Mouse (Mus musculus) neural tube, embryonic 13.5 days (tissue): ENCODE measurements at regions not wholly inside any gene's neighbourhood (a gene's known extent, or its start where the extent isn't known, plus 50 kb on each side); places are given as distances from the start of the nearest gene placed in this dataset.

Experiments
- ATAC-seq: fragments of 200-750 bp; cut with Nextera tagmentation; 2 replicates; pipeline ENCODE4 v1.8.0; 2017; ENCODE audit warnings: low read depth, mild to moderate bottlenecking, moderate TSS enrichment, moderate library complexity
- H3K27ac ChIP-seq: fragments of 300-500 bp; sonication (generic); replicated peaks from 2 replicates; pipeline ENCODE4 v1.5.1; 2015; ENCODE audit warnings: moderate library complexity, mild to moderate bottlenecking, inconsistent platforms
- H3K27me3 ChIP-seq: fragments of 300-500 bp; sonication (generic); 2 replicates; pipeline ENCODE4 v1.6.1; 2015; ENCODE audit warnings: mild to moderate bottlenecking, inconsistent platforms
- H3K36me3 ChIP-seq: fragments of 300-500 bp; sonication (generic); 2 replicates; pipeline ENCODE4 v1.6.1; 2015; ENCODE audit warnings: mild to moderate bottlenecking, inconsistent platforms
- H3K4me1 ChIP-seq: fragments of 300-500 bp; sonication (generic); replicated peaks from 2 replicates; pipeline ENCODE4 v1.6.1; 2015; ENCODE audit warnings: inconsistent platforms
- H3K4me2 ChIP-seq: fragments of 300-500 bp; sonication (generic); 2 replicates; pipeline ENCODE4 v1.6.1; 2015; ENCODE audit warnings: inconsistent platforms, mild to moderate bottlenecking, moderate library complexity
- H3K4me3 ChIP-seq: fragments of 300-500 bp; sonication (generic); 2 replicates; pipeline ENCODE4 v1.5.1; 2015; ENCODE audit warnings: mild to moderate bottlenecking, inconsistent platforms
- H3K9ac ChIP-seq: fragments of 300-500 bp; sonication (generic); 2 replicates; pipeline ENCODE4 v1.6.1; 2015; ENCODE audit warnings: moderate library complexity, mild to moderate bottlenecking, inconsistent platforms
- H3K9me3 ChIP-seq: fragments of 300-500 bp; sonication (generic); 2 replicates; pipeline ENCODE4 v1.6.1; 2016; ENCODE audit warnings: inconsistent platforms
- WGBS: fragments of 180-500 bp; shearing (Covaris S2); methylation state at CpG from one replicate; pipeline ENCODE4 v1.1.7; 2015; 5-methylcytosine and 5-hydroxymethylcytosine counted together

GRCm38 (mm10) chr13:72120467-72120866 is 156.9 kb upstream of the Irx1 start:
- peaks cover 15% of the 10 kb centered on the region; the same call in 1 of the 2 replicates for H3K27me3 ChIP-seq
- no peaks in the 10 kb centered on the region for H3K36me3 ChIP-seq
- no peak for ATAC-seq
- no peak overlapping the region for H3K4me3 ChIP-seq
- H3K27ac ChIP-seq, result no peak overlapping the region
- no peaks in the 10 kb centered on the region for H3K9me3 ChIP-seq
- peaks cover 13% of the 10 kb centered on the region; the same call in 1 of the 2 replicates for H3K4me1 ChIP-seq
- H3K4me2 ChIP-seq, result no peak overlapping the region
- WGBS, result 23% methylated on average over 7 of the region's 7 CpGs
- H3K9ac ChIP-seq, result no peak overlapping the region

- Histone ChIP-seq H3K27ac (no peak overlapping the region), H3K4me3 (no peak overlapping the region), H3K4me1 (peaks cover 13% of the 10 kb centered on the region; the same call in 1 of the 2 replicates), H3K9me3 (no peaks in the 10 kb centered on the region), H3K36me3 (no peaks in the 10 kb centered on the region), H3K27me3 (peaks cover 15% of the 10 kb centered on the region; the same call in 1 of the 2 replicates), H3K9ac (no peak overlapping the region), H3K4me2 (no peak overlapping the region)
- no peak for ATAC-seq
- WGBS, result 15% methylated on average over 6 of the region's 6 CpGs
These were observed 157.5 kb upstream of the Irx1 start for GRCm38 (mm10) chr13:72120911-72121553.

DNA sequence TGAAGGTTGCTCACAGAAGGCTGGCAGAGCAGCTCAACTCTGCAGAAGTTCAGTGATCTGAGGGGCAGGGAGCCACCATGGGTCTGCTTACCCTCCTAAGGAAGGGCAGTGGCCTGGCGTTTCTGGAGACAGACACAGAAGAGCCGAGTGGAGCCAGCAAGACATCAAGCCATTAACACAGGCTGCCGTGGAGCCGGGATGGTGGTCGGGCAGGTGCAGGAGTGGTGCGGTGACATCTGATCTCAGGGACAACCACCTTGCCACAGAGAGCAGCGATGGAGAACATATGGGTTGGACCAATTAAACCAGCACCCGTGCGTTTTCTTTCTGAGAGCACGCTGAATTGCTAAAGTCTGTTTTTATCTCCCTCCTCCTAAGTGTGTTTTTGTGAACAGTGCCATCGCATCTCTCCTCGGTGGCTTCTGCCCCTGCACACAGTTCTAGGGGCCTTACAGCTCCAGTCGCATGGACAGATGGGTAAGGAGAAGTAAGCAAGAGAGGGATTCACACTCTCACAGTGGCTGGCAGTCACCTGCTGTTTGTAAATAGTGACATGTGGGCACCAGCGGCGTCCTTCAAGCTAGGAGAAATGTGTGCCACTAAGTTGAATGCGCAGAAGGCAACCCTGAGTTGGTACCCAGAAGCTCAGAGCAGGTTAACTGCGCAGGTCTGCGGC is 158.2 kb upstream of the Irx1 start:
- 60% methylated on average over 18 of the region's 18 CpGs for WGBS
- H3K4me2 ChIP-seq, result no peak overlapping the region

GRCm38 (mm10) chr13:72122230-72122627 is 158.7 kb upstream of the Irx1 start:
- Histone ChIP-seq H3K4me2 (no peak overlapping the region), H3K4me1 (peaks cover 13% of the 10 kb centered on the region; the same call in 1 of the 2 replicates), H3K36me3 (no peaks in the 10 kb centered on the region), H3K27me3 (peaks cover 15% of the 10 kb centered on the region; the same call in 1 of the 2 replicates), H3K9me3 (no peaks in the 10 kb centered on the region), H3K4me3 (no peak overlapping the region), H3K9ac (no peak overlapping the region), H3K27ac (no peak overlapping the region)
- WGBS, result 61% methylated on average over 11 of the region's 11 CpGs
- peak; percentile 40; the same call in 1 of the 2 replicates for ATAC-seq

More for the DNA sequence above, 158.2 kb upstream of the Irx1 start:
- H3K36me3 ChIP-seq, result no peaks in the 10 kb centered on the region
- H3K9me3 ChIP-seq, result no peaks in the 10 kb centered on the region
- no peak overlapping the region for H3K9ac ChIP-seq
- H3K4me3 ChIP-seq, result no peak overlapping the region
- H3K4me1 ChIP-seq, result peaks cover 13% of the 10 kb centered on the region; the same call in 1 of the 2 replicates
- peaks cover 15% of the 10 kb centered on the region; the same call in 1 of the 2 replicates for H3K27me3 ChIP-seq
- no peak for ATAC-seq
- H3K27ac ChIP-seq, result no peak overlapping the region

DNA sequence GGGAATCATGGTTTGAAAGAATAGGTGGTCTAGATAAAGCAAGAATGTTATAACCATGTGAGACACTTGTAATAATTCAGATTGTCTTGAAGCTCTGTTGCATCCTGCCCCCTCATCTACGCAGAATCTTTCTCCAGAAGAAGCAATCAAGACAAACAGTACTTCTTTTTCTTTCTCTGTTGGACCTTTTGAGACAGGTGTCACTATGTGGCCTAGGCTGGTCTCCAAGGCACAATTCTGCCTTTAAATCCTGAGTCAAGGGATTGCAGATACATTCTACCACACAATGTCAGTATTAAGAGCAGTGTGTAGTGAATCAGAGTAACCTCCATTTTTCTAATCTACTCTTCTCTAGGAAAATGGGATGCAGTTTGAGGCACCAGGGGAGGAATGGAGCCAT is 164.8 kb upstream of the Irx1 start:
- no peaks in the 10 kb centered on the region for H3K36me3 ChIP-seq
- no peak for ATAC-seq
- H3K9me3 ChIP-seq, result no peaks in the 10 kb centered on the region
- no peaks in the 10 kb centered on the region for H3K27me3 ChIP-seq
- no peak overlapping the region for H3K4me2 ChIP-seq
- H3K4me1 ChIP-seq, result no peaks in the 10 kb centered on the region
- H3K9ac ChIP-seq, result no peak overlapping the region
- no peak overlapping the region for H3K4me3 ChIP-seq
- 92% methylated on average over 1 of the region's 1 CpGs for WGBS
- H3K27ac ChIP-seq, result no peak overlapping the region

GRCm38 (mm10) chr13:72131341-72131740 is 167.8 kb upstream of the Irx1 start:
- Histone ChIP-seq H3K4me2 (no peak overlapping the region), H3K4me3 (no peak overlapping the region), H3K4me1 (no peaks in the 10 kb centered on the region), H3K36me3 (no peaks in the 10 kb centered on the region), H3K27ac (no peak overlapping the region), H3K9ac (no peak overlapping the region), H3K27me3 (no peaks in the 10 kb centered on the region), H3K9me3 (no peaks in the 10 kb centered on the region)
- no peak for ATAC-seq
- 87% methylated on average over 2 of the region's 2 CpGs for WGBS

DNA sequence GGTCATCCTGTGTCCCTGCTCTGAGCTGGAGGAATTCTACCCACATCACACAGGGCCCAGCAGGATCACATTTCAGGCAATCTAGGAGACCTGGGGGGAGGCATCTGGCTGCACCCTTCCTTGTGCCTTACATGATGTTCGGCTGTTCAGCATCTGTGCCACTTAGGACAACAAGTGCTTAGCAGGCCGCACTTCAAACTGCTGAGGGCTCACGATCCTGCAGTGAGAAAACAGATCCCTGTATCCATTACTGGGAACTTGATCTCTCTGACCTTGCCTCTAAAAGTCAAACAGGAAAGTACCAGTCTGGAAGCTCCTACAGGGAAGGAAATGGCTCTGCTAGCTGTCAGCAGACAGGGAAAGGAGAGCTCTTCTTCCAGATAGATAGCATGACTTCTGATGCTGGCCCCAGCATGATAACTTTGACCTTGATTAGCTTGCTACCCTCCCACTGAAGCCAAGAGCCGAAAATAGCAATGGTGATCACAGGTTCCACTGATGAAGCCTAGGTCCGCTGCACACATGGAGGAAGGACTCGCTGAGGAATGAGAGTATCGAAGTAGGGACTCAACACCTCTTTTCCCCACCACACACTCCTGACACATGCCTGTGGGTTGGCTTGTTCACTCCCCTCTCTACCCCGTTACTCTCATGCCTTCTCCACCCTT is 170.7 kb upstream of the Irx1 start:
- H3K36me3 ChIP-seq, result no peaks in the 10 kb centered on the region
- ATAC-seq, result no peak
- 77% methylated on average over 8 of the region's 8 CpGs for WGBS
- no peak overlapping the region for H3K27ac ChIP-seq
- no peak overlapping the region for H3K4me3 ChIP-seq
- H3K9ac ChIP-seq, result no peak overlapping the region
- H3K4me2 ChIP-seq, result no peak overlapping the region
- H3K4me1 ChIP-seq, result no peaks in the 10 kb centered on the region
- H3K9me3 ChIP-seq, result no peaks in the 10 kb centered on the region
- H3K27me3 ChIP-seq, result peaks cover 4% of the 10 kb centered on the region; the same call in 1 of the 2 replicates

GRCm38 (mm10) chr13:72166225-72166624 is 202.7 kb upstream of the Irx1 start:
- no peaks in the 10 kb centered on the region for H3K36me3 ChIP-seq
- no peaks in the 10 kb centered on the region for H3K9me3 ChIP-seq
- 48% methylated on average over 2 of the region's 2 CpGs for WGBS
- H3K9ac ChIP-seq, result no peak overlapping the region
- no peaks in the 10 kb centered on the region; the same call in 1 of the 2 replicates for H3K27me3 ChIP-seq
- H3K27ac ChIP-seq, result no peak overlapping the region
- no peak overlapping the region for H3K4me3 ChIP-seq
- H3K4me1 ChIP-seq, result no peaks in the 10 kb centered on the region
- H3K4me2 ChIP-seq, result no peak overlapping the region
- ATAC-seq, result no peak

- Histone ChIP-seq H3K27me3 (no peaks in the 10 kb centered on the region; the same call in 1 of the 2 replicates), H3K9me3 (no peaks in the 10 kb centered on the region), H3K4me3 (no peak overlapping the region), H3K9ac (no peak overlapping the region), H3K36me3 (no peaks in the 10 kb centered on the region), H3K4me2 (no peak overlapping the region), H3K27ac (no peak overlapping the region), H3K4me1 (no peaks in the 10 kb centered on the region)
- no peak for ATAC-seq
- WGBS, result 74% methylated on average over 2 of the region's 2 CpGs
These were observed 203.9 kb upstream of the Irx1 start for GRCm38 (mm10) chr13:72167434-72167833.

GRCm38 (mm10) chr13:72183636-72184035 is 220.1 kb upstream of the Irx1 start:
- no peak overlapping the region for H3K27ac ChIP-seq
- no peaks in the 10 kb centered on the region for H3K9me3 ChIP-seq
- 84% methylated on average over 3 of the region's 3 CpGs for WGBS
- H3K9ac ChIP-seq, result no peak overlapping the region
- no peaks in the 10 kb centered on the region for H3K27me3 ChIP-seq
- ATAC-seq, result no peak
- no peaks in the 10 kb centered on the region for H3K4me1 ChIP-seq
- no peak overlapping the region for H3K4me3 ChIP-seq
- no peak overlapping the region for H3K4me2 ChIP-seq
- no peaks in the 10 kb centered on the region for H3K36me3 ChIP-seq

DNA sequence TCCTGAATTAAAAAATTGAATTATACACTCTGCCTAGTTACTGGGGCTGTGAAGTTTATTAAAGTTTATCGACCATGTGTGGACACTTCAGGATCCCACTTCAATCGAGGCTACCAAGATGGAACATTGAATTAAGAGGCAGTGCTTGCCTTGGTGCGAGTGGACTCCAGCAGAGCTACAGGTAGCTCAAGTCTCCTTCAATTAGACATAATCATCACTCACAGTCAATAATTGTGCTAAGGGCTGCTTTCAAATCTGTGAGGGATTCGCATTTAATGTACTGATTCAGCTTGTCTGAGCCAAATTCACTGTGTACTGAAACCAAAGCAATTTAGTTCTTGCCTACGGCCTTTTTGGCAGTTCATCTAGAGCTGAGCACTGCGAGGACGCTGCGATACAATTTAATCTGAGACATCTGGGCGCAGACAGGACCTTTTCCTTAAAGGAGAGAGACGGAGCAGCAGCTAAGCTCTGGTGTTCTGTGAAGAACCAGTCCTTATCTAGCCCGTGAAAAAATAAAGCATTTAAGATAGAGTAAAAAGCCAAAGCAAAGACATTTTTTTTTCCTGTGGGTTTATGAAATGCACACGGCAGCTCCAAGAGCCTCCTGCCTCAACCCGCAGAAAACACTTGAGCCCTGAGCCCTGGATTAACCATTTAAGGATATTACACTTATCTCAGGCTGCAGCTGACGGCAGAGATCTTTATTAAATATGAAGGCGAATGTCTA is 220.8 kb upstream of the Irx1 start:
- no peak overlapping the region for H3K4me2 ChIP-seq
- ATAC-seq, result no peak
- no peak overlapping the region for H3K9ac ChIP-seq
- H3K27me3 ChIP-seq, result no peaks in the 10 kb centered on the region
- no peak overlapping the region for H3K27ac ChIP-seq
- no peaks in the 10 kb centered on the region for H3K36me3 ChIP-seq
- no peaks in the 10 kb centered on the region for H3K9me3 ChIP-seq
- WGBS, result 81% methylated on average over 15 of the region's 15 CpGs
- no peaks in the 10 kb centered on the region for H3K4me1 ChIP-seq
- no peak overlapping the region for H3K4me3 ChIP-seq

GRCm38 (mm10) chr13:72184846-72185118 is 221.3 kb upstream of the Irx1 start:
- Histone ChIP-seq H3K4me3 (no peak overlapping the region), H3K9me3 (no peaks in the 10 kb centered on the region), H3K27ac (no peak overlapping the region), H3K4me1 (no peaks in the 10 kb centered on the region), H3K9ac (no peak overlapping the region), H3K27me3 (no peaks in the 10 kb centered on the region), H3K36me3 (no peaks in the 10 kb centered on the region), H3K4me2 (no peak overlapping the region)
- no peak for ATAC-seq
- WGBS, result 88% methylated on average over 3 of the region's 3 CpGs
